ENCODE assay signal across 23 mouse cellular contexts in the genomic region with DNA sequence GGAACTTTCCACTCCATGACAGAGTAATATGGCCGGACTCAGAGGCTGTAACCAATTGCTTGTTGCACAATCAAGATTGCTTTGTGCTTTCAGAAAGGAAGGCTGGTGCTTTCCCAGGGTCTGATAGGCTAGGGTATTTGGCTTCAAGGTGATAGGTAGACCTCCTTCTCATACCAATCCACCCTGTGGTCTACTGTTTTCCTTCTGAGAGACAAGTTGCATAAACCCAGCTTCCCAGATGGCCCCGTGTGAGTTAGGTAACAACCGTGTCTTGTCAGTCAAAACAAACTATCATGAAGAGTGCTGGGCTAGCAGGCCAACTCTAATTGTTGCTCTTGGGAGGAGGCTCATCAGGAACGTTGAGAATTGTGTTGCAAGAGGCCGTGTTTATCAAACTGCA.
A peak's percentile ranks its signal among the peaks of the same experiment; 100 is the strongest.
DNase-seq lines count a peak whose midpoint lies in the region; ATAC-seq and TF ChIP-seq lines count a peak whose summit lies in the region.
"Had no signal": no experiment of that assay in that cellular context is flagged by ENCODE, and none has a peak within 500 bp of the region (broad histone marks: within the 10 kb centered on the region; RNA-seq: fewer than 3 reads in every experiment).

No protein-coding gene starts in this region.

- peak; percentile 6; the same call in 1 of the 2 replicates for TF ChIP-seq EP300 in liver, postnatal 0 days (IDR thresholded peaks at IDR 0.05; ENCODE audit: low read depth)

- H3K27ac ChIP-seq in liver, postnatal 0 days (ENCODE audit: low read depth): peak overlapping the region; percentile 66
- H3K27ac ChIP-seq: embryonic facial prominence, embryonic 10.5 days; embryonic facial prominence, embryonic 12.5 days; forebrain, embryonic 10.5 days; forebrain, embryonic 12.5 days had no signal

- WGBS in liver, postnatal 0 days (ENCODE audit: insufficient replicate concordance): 31% methylated on average over 5 of the region's 5 CpGs

- H3K27me3 ChIP-seq in liver, postnatal 0 days (ENCODE audit: insufficient read depth, low read length): no peaks in the 10 kb centered on the region
- H3K27me3 ChIP-seq: embryonic facial prominence, embryonic 12.5 days; forebrain, embryonic 12.5 days; Patski had no signal

- H3K4me2 ChIP-seq in liver, postnatal 0 days (ENCODE audit: low read depth, low read length): no peak overlapping the region
- H3K4me2 ChIP-seq: embryonic facial prominence, embryonic 12.5 days; forebrain, embryonic 12.5 days had no signal

- ATAC-seq in liver, postnatal 0 days: peak; percentile 10; the same call in 1 of the 2 replicates
- peak; percentile 79 for ATAC-seq in megakaryocyte progenitor cell, adult 5-6 weeks (replicated peaks; ENCODE audit: poor library complexity)
- ATAC-seq: forebrain, embryonic 14.5 days; forebrain, embryonic 16.5 days; Patski had no signal

- H3K36me3 ChIP-seq in liver, postnatal 0 days (replicated peaks; ENCODE audit: insufficient read depth, low read length): no peaks in the 10 kb centered on the region
- H3K36me3 ChIP-seq: embryonic facial prominence, embryonic 10.5 days; embryonic facial prominence, embryonic 12.5 days; forebrain, embryonic 10.5 days; forebrain, embryonic 12.5 days had no signal

- H3K4me3 ChIP-seq in liver, postnatal 0 days (ENCODE audit: low read depth, low read length): no peak overlapping the region
- H3K4me3 ChIP-seq: embryonic facial prominence, embryonic 10.5 days; embryonic facial prominence, embryonic 12.5 days; forebrain, embryonic 10.5 days; forebrain, embryonic 12.5 days had no signal

- H3K9me3 ChIP-seq in liver, postnatal 0 days (ENCODE audit: low read length): no peaks in the 10 kb centered on the region
- H3K9me3 ChIP-seq: embryonic facial prominence, embryonic 10.5 days; embryonic facial prominence, embryonic 12.5 days; forebrain, embryonic 10.5 days; forebrain, embryonic 12.5 days had no signal

- H3K9ac ChIP-seq in liver, postnatal 0 days (replicated peaks): no peak overlapping the region
- H3K9ac ChIP-seq: embryonic facial prominence, embryonic 12.5 days; forebrain, embryonic 12.5 days had no signal

- H3K4me1 ChIP-seq in liver, postnatal 0 days (ENCODE audit: insufficient read depth): peaks cover 15% of the 10 kb centered on the region
- H3K4me1 ChIP-seq: embryonic facial prominence, embryonic 12.5 days; forebrain, embryonic 10.5 days had no signal

- no peak for TF ChIP-seq CTCF in liver, postnatal 0 days (IDR thresholded peaks at IDR 0.05; ENCODE audit: low read depth)

- DNase-seq in liver, postnatal 0 days: no peak
- DNase-seq in liver (no peak), adipocyte (ENCODE audit: low spot score) (peak; percentile 84)
- peak; percentile 28 for DNase-seq in fibroblast of lung, adult 2 months (ENCODE audit: low read depth)
- no peak for DNase-seq in cerebellum, adult 9-11 months
- DNase-seq in kidney, postnatal 14 days: no peak
- no peak for DNase-seq in thymus, postnatal 14 days
- DNase-seq: adrenal gland, adult 8-10 months; adrenal gland, postnatal 14 days; adrenal gland, postnatal 36 days; cerebellum, adult 11-12 months; cerebellum, adult 2 months; cerebellum, adult 9-10 months; cerebellum, postnatal 14 days; cerebellum, postnatal 36 days had no signal

Comparison
In these comparisons a context has a peak if more than half of its experiments do, and no peak if none do; other contexts are left out.
1. DNase-seq: peak in adipocyte (single experiment) and fibroblast of lung, adult 2 months (single experiment); none in liver, postnatal 0 days (single experiment), liver (single experiment), cerebellum, adult 9-11 months (single experiment), kidney, postnatal 14 days (single experiment) and thymus, postnatal 14 days (single experiment).